Mouse (Mus musculus) E14TG2a.4 (cell line): ENCODE measurements around the gene Klhl23.

Experiments used
- H3K27me3 ChIP-seq: 2 replicates; pipeline ENCODE4 v1.6.1; 2014; ENCODE audit warnings: low read length, control low read depth; ENCODE audit not compliant: insufficient read depth
- H3K36me3 ChIP-seq: 2 replicates; pipeline ENCODE4 v1.6.1; 2014; ENCODE audit warnings: low read length, control low read depth; ENCODE audit not compliant: insufficient read depth
- H3K4me1 ChIP-seq: replicated peaks from 2 replicates; pipeline ENCODE4 v1.6.1; 2014; ENCODE audit warnings: low read depth, low read length, control low read depth
- H3K4me3 ChIP-seq: replicated peaks from 2 replicates; pipeline ENCODE4 v1.5.1; 2014; ENCODE audit warnings: mild to moderate bottlenecking, low read length
- H3K9me3 ChIP-seq: 2 replicates; pipeline ENCODE4 v1.6.1; 2014; ENCODE audit warnings: low read length, control low read depth
- CTCF ChIP-seq: conservative IDR thresholded peaks from 2 replicates; pipeline ENCODE4 v1.5.1; 2014; ENCODE audit warnings: low read length
- NANOG ChIP-seq: IDR thresholded peaks from 2 replicates; pipeline ENCODE4 v1.6.1; 2014; ENCODE audit warnings: borderline replicate concordance, low read length, mixed read lengths
- POU5F1 ChIP-seq: IDR thresholded peaks from 2 replicates; pipeline ENCODE4 v1.6.1; 2014; ENCODE audit warnings: low read length, borderline replicate concordance

Klhl23 gene

GRCm38 (mm10) chr2:69849215-69849614 is 27.5 kb downstream of the Klhl23 start:
- Histone ChIP-seq H3K27me3 (0 out of 2 replicates have a peak, but pooled peaks cover 4% of the 10 kb centered on the region), H3K9me3 (no peaks in the 10 kb centered on the region), H3K4me3 (no peak overlapping the region), H3K4me1 (no peaks in the 10 kb centered on the region), H3K36me3 (no peaks in the 10 kb centered on the region)
- no peak for TF ChIP-seq POU5F1
- no peak for TF ChIP-seq CTCF
- TF ChIP-seq NANOG, result no peak

DNA sequence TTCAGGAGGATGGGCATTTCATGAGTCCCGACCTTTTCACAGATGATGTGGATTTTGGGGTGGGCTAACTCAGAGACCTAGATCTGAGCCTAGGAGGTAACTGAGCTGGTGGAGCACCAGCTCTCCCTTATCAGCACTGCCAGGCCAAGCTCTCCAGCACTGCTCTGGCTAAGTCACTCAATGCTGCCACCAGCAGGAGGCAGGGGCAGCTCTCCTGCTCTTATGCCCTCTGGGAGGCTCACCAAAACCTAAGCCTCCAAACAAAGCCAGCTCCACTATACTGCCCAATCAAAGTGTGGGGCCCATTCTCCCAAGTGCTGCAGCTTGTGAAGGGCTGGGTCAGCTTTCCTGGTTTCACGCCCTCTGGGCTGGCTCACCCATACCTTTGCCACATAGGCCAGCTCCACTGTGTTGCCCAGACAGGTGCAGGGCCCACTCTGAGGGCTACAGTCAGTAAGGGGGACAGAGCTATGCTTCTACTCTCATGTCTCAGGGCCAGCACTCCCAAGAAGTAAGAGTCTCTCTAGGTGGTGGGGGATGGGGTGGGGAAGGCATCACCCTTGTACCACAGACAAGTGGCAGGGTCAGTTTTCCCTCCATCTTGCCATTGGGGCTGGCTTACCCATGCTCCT is 29.8 kb downstream of the Klhl23 start:
- Histone ChIP-seq H3K4me3 (no peak overlapping the region), H3K9me3 (no peaks in the 10 kb centered on the region), H3K27me3 (0 out of 2 replicates have a peak, but pooled peaks cover 7% of the 10 kb centered on the region), H3K36me3 (no peaks in the 10 kb centered on the region), H3K4me1 (no peaks in the 10 kb centered on the region)
- TF ChIP-seq CTCF (no peak), POU5F1 (no peak), NANOG (no peak)

DNA sequence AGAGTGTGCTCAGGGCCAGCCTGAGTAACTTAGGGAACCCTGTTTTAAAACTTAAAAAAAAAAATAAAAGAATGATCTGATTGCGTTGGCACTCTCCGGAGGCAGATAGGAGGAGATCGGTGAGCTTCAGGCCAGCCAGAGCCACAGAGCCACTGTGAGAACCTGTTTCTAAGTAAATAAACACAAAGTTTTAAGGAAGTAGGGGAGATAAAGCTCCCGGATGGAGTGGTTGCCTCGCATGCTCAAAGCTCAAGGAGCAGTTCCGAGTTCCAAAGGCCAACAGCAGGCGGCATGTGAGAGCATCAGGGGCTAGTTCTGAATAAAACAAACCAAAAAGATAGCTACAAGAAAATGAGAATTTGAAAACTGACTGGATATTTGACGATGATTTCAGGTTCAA is 34.6 kb downstream of the Klhl23 start:
- H3K27me3 ChIP-seq, result 0 out of 2 replicates have a peak, but pooled peaks cover 7% of the 10 kb centered on the region
- peaks cover 8% of the 10 kb centered on the region for H3K4me1 ChIP-seq
- no peaks in the 10 kb centered on the region for H3K36me3 ChIP-seq
- TF ChIP-seq POU5F1 (no peak), CTCF (no peak), NANOG (no peak)
- no peaks in the 10 kb centered on the region for H3K9me3 ChIP-seq
- no peak overlapping the region for H3K4me3 ChIP-seq

DNA sequence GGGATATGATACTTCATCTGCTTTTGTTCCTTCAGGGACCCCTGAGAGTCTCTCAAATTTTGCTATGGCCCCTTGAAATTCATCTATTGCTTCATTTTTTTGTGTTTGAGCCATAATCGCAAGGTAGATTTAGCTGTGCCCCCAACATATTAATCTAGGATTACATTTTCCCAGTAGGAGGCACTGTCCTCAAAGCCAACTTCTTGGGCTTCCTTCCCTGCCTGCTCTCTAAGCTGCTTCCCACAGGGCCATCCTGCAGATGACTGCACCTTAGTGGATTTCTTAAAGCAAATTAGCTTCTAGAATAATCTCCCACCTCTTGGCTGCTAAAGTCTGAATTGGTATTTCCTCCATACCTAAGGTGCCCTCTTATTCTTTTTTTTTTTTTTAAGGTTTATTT is 36.1 kb downstream of the Klhl23 start:
- no peaks in the 10 kb centered on the region for H3K9me3 ChIP-seq
- H3K27me3 ChIP-seq, result 0 out of 2 replicates have a peak, but pooled peaks cover 3% of the 10 kb centered on the region
- TF ChIP-seq CTCF (peak; percentile 29), NANOG (no peak)
- no peaks in the 10 kb centered on the region for H3K36me3 ChIP-seq
- peaks cover 15% of the 10 kb centered on the region for H3K4me1 ChIP-seq
- H3K4me3 ChIP-seq, result no peak overlapping the region

DNA sequence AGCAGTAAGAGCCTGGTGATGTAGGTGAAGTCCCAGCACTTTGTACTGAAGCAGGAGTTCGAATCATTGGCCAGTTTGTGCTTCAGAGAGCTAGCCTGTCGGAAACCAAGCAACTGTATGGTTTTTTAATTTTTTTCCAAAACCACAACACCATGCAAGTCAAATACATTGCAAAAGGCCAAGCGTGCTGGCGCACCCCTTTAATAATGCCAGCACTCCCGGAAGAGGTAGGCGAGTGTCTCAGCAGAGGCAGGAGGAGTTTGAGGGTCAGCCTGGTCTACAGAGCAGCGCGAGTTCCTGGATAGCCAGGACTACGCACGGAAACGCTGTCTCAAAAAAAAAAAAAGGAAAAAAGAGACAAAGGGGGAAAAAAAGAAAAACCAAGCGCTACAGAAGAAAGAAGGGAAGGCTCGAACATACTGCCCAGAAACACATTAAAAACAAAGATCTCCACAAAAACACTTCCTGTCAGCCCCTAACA is 39.3 kb downstream of the Klhl23 start:
- no peaks in the 10 kb centered on the region for H3K27me3 ChIP-seq
- H3K4me3 ChIP-seq, result peak overlapping the region; percentile 93
- H3K4me1 ChIP-seq, result peaks cover 38% of the 10 kb centered on the region
- TF ChIP-seq NANOG (no peak), CTCF (no peak), POU5F1 (no peak)
- no peaks in the 10 kb centered on the region for H3K9me3 ChIP-seq
- H3K36me3 ChIP-seq, result peaks cover 26% of the 10 kb centered on the region

DNA sequence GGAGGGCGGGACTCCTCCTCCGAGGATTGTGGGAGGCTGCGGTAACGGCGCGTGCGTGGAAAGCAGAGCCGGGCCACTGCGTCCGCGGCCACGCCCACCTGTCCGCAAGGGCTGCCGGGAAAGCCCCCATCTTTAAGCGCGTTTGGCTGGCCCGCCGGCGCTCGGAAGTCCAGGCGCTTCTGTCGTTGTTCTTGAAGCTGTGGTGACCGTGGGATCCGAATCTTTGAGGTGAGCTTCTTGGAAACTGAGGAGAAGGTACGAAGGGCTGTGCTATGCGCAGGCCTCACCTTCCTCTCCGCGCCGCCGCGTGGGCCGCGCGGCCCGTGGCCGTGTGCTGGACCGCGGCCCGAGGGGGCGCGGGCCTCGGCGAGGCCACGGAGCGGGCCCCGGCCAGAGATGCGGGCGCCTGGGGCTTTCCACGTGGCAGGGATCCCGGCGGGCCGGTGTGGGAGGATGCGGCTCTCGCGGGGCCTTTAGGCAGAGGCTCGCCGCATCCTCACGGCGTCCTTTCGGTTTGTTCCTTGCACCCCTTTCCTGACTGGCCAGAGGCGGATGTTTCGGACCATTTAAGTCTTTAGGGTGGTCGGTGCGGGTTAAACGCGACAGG is 39.8 kb downstream of the Klhl23 start, which contains the start of gene Ssb:
TSS of gene Ssb (plus strand) at position 78 of the 607 bp plus-strand sequence.
- no peak for TF ChIP-seq NANOG
- TF ChIP-seq POU5F1, result no peak
- no peak for TF ChIP-seq CTCF
- H3K4me3 ChIP-seq, result peak within 1 kb of the TSS; percentile 93

DNA sequence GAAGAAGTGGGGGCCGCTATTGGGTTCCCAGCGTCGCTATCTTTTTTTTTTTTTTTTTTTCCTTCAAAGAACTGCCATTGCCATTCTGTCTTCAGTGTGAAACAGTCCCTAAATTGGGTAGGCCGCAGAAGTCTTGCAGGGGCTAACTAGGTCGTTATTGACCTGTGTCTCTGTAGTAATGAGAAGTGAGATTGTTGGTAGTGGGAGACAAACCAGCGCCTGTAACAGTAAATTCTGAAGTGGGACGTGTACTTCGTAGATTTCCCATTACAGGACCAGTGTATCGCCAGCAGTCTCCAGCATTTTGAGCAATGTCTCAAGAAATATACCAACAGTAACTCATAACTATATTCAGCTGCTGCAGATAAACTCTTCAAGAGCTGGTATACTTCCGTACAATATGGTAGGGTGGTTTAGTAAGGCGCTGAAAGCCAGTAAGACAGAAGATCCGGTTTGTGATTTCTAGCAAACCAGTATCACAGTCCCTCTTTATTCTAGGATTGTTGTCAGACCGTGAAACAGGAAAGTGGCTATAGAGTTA is 40.4 kb downstream of the Klhl23 start:
- H3K27me3 ChIP-seq, result no peaks in the 10 kb centered on the region
- H3K4me3 ChIP-seq, result peak overlapping the region; percentile 93
- peaks cover 38% of the 10 kb centered on the region for H3K4me1 ChIP-seq
- TF ChIP-seq CTCF, result no peak
- H3K36me3 ChIP-seq, result peaks cover 38% of the 10 kb centered on the region
- no peaks in the 10 kb centered on the region for H3K9me3 ChIP-seq

More for the DNA sequence above, 39.8 kb downstream of the Klhl23 start, which contains the start of gene Ssb:
- H3K36me3 ChIP-seq, result peaks cover 32% of the 10 kb centered on the region
- H3K4me1 ChIP-seq, result peaks cover 38% of the 10 kb centered on the region
- no peaks in the 10 kb centered on the region for H3K9me3 ChIP-seq
- H3K27me3 ChIP-seq, result no peaks in the 10 kb centered on the region

DNA sequence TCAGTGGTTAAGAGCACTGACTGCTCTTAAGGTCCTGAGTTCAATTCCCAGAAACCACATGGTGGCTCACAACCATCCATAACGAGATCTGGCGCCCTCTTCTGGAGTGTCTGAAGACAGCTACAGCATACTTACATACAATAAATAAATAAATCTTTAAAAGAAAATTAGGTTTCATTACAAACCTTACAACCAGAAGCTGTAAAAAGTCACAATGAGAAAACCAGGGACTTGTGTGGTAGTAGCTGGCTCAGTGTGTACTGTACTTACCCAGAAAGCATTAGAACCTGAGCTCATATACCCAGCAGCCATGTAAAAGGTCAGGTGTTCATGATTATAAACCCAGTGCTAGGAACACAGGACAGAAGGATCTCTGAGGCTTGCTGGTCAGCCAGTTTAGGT is 62.2 kb downstream of the Klhl23 start:
- peaks cover 24% of the 10 kb centered on the region for H3K36me3 ChIP-seq
- no peaks in the 10 kb centered on the region for H3K9me3 ChIP-seq
- TF ChIP-seq CTCF (peak; percentile 52), POU5F1 (no peak), NANOG (no peak)
- H3K4me1 ChIP-seq, result peaks cover 18% of the 10 kb centered on the region
- peak overlapping the region; percentile 90 for H3K4me3 ChIP-seq
- H3K27me3 ChIP-seq, result no peaks in the 10 kb centered on the region
